Mouse (Mus musculus) CH12.LX (cell line): Measurements from ENCODE around the gene Kat2a. TPM values are rescaled to one million over a fixed set of nuclear protein-coding genes. Genes with fewer than 3 reads are reported as not detected.

Source experiments
- DNase-seq: peaks from one replicate; pipeline ENCODE4 v3.0.0-alpha.2; 2013; ENCODE audit errors: extremely low read depth
- H3K27ac ChIP-seq: 2 replicates; pipeline ENCODE4 v1.5.1; 2012; ENCODE audit warnings: low read depth, mild to moderate bottlenecking, control low read depth, moderate library complexity; ENCODE audit not compliant: insufficient read depth
- H3K27me3 ChIP-seq: replicated peaks from 2 replicates; pipeline ENCODE3; 2012; ENCODE audit warnings: inconsistent platforms
- H3K36me3 ChIP-seq, 2 experiments: replicated peaks in 1 of 2; 2 replicates each; pipeline versions ENCODE3 to v1.6.1; 2012; ENCODE audit warnings: inconsistent platforms in 1 of 2, low read length in 1 of 2, mild to moderate bottlenecking in 1 of 2, mixed read lengths in 1 of 2, moderate library complexity in 1 of 2; ENCODE audit not compliant: control insufficient read depth in 1 of 2, insufficient read depth in 1 of 2
- H3K4me1 ChIP-seq, 2 experiments: 2 replicates each; pipeline ENCODE4 v1.6.1; 2012; ENCODE audit warnings: inconsistent platforms in 1 of 2, moderate library complexity in 1 of 2; ENCODE audit not compliant: insufficient read depth in 2 of 2, control insufficient read depth in 1 of 2
- H3K4me2 ChIP-seq: 2 replicates; pipeline ENCODE4 v1.6.1; 2012; ENCODE audit warnings: low read depth, mild to moderate bottlenecking, control low read depth; ENCODE audit not compliant: poor library complexity, insufficient read depth, severe bottlenecking
- H3K4me3 ChIP-seq, 3 experiments: fragments of 150-350 bp in 1 of 3; sonication (generic) in 1 of 3; replicated peaks in 1 of 3; 2 replicates each; pipeline versions ENCODE3 to v1.5.1; 2011 to 2012; ENCODE audit warnings: low read depth in 2 of 3, low read length in 2 of 3, mild to moderate bottlenecking in 2 of 3, moderate library complexity in 2 of 3, control low read depth in 1 of 3, improper control_type of control experiment in 1 of 3, inconsistent platforms in 1 of 3, mixed read lengths in 1 of 3; ENCODE audit not compliant: poor library complexity in 1 of 3
- H3K79me2 ChIP-seq: replicated peaks from 2 replicates; pipeline ENCODE4 v1.6.1; 2012; ENCODE audit warnings: mild to moderate bottlenecking, moderate library complexity; ENCODE audit not compliant: control insufficient read depth, poor library complexity, insufficient read depth, severe bottlenecking; ENCODE audit errors: extremely low read depth
- H3K9ac ChIP-seq: 2 replicates; pipeline ENCODE4 v1.6.1; 2012; ENCODE audit warnings: low read depth, mild to moderate bottlenecking, control low read depth, moderate library complexity; ENCODE audit not compliant: insufficient read depth
- H3K9me3 ChIP-seq: replicated peaks from 2 replicates; pipeline ENCODE3; 2012; ENCODE audit warnings: low read length, inconsistent platforms, mixed read lengths
- CHD2 ChIP-seq: IDR thresholded peaks from 2 replicates; pipeline ENCODE4 v1.6.1; 2011; ENCODE audit warnings: low read length, improper control_type of control experiment
- CTCF ChIP-seq, 2 experiments: IDR thresholded peaks in 1 of 2; conservative IDR thresholded peaks in 1 of 2; 2 replicates each; pipeline ENCODE4 v1.5.1; 2011 to 2012; ENCODE audit warnings: low read depth in 2 of 2, low read length in 2 of 2, improper control_type of control experiment in 1 of 2, inconsistent platforms in 1 of 2, mild to moderate bottlenecking in 1 of 2, moderate library complexity in 1 of 2
- E2F4 ChIP-seq: IDR thresholded peaks from 2 replicates; pipeline ENCODE4 v1.6.1; 2011; ENCODE audit warnings: low read depth, low read length, improper control_type of control experiment; ENCODE audit not compliant: insufficient replicate concordance
- ELF1 ChIP-seq: IDR thresholded peaks from 2 replicates; pipeline ENCODE4 v1.6.1; 2014; ENCODE audit warnings: low read depth, mild to moderate bottlenecking, inconsistent platforms, low read length, improper control_type of control experiment
- EP300 ChIP-seq: IDR thresholded peaks from 2 replicates; pipeline ENCODE4 v1.6.1; 2011; ENCODE audit warnings: low read length, improper control_type of control experiment
- HCFC1 ChIP-seq: IDR thresholded peaks from 2 replicates; pipeline ENCODE4 v1.6.1; 2012; ENCODE audit warnings: low read depth, mild to moderate bottlenecking, inconsistent platforms, low read length, improper control_type of control experiment
- IRF4 ChIP-seq: IDR thresholded peaks from 2 replicates; pipeline ENCODE4 v1.6.1; 2014; ENCODE audit warnings: low read depth, mild to moderate bottlenecking, inconsistent platforms, low read length, improper control_type of control experiment
- JUND ChIP-seq: conservative IDR thresholded peaks from 2 replicates; pipeline ENCODE4 v1.6.1; 2011; ENCODE audit warnings: low read depth, low read length, improper control_type of control experiment
- MAFK ChIP-seq: IDR thresholded peaks from 2 replicates; pipeline ENCODE4 v1.6.1; 2011; ENCODE audit warnings: low read length, improper control_type of control experiment; ENCODE audit not compliant: insufficient replicate concordance
- MAX ChIP-seq: IDR thresholded peaks from 2 replicates; pipeline ENCODE4 v1.6.1; 2011; ENCODE audit warnings: low read length, improper control_type of control experiment
- MEF2A ChIP-seq: IDR thresholded peaks from 2 replicates; pipeline ENCODE4 v1.6.1; 2014; ENCODE audit warnings: low read depth, mild to moderate bottlenecking, inconsistent platforms, low read length, improper control_type of control experiment, borderline replicate concordance
- NELFE ChIP-seq: IDR thresholded peaks from 2 replicates; pipeline ENCODE4 v1.6.1; 2011; ENCODE audit warnings: low read depth, low read length, improper control_type of control experiment
- NRF1 ChIP-seq: IDR thresholded peaks from 2 replicates; pipeline ENCODE4 v1.6.1; 2014; ENCODE audit warnings: low read depth, mild to moderate bottlenecking, inconsistent platforms, low read length, improper control_type of control experiment, moderate library complexity
- PAX5 ChIP-seq: IDR thresholded peaks from 2 replicates; pipeline ENCODE4 v1.6.1; 2012; ENCODE audit warnings: low read length, inconsistent platforms, mixed read lengths
- TBP ChIP-seq: conservative IDR thresholded peaks from 2 replicates; pipeline ENCODE4 v1.6.1; 2011; ENCODE audit warnings: low read depth, low read length, improper control_type of control experiment
- TCF12 ChIP-seq: IDR thresholded peaks from 2 replicates; pipeline ENCODE4 v1.6.1; 2014; ENCODE audit warnings: low read depth, mild to moderate bottlenecking, inconsistent platforms, low read length, improper control_type of control experiment
- UBTF ChIP-seq: IDR thresholded peaks from 2 replicates; pipeline ENCODE4 v1.6.1; 2012; ENCODE audit warnings: low read depth, mild to moderate bottlenecking, inconsistent platforms, low read length, improper control_type of control experiment, moderate library complexity
- ZC3H11A ChIP-seq: IDR thresholded peaks from 2 replicates; pipeline ENCODE4 v1.6.1; 2012; ENCODE audit warnings: low read depth, mild to moderate bottlenecking, inconsistent platforms, low read length, improper control_type of control experiment
- ZMIZ1 ChIP-seq: IDR thresholded peaks from 2 replicates; pipeline ENCODE4 v1.6.1; 2012; ENCODE audit warnings: low read depth, mild to moderate bottlenecking, inconsistent platforms, low read length, improper control_type of control experiment
- ZNF384 ChIP-seq: IDR thresholded peaks from 2 replicates; pipeline ENCODE4 v1.6.1; 2012; ENCODE audit warnings: low read depth, low read length, improper control_type of control experiment, inconsistent platforms
- dilution Hi-C: fragments of 300-500 bp; cut with MboI; formaldehyde crosslinking; loops from 2 replicates; pipeline ENCODE4 v1.14.3; 2020; ENCODE audit warnings: low sequenced_read_pairs; ENCODE audit not compliant: extremely low pct_unique_long_range_greater_than_20kb, extremely low pct_ligation_motif_present
- in situ Hi-C: fragments of 300-500 bp; cut with MboI; formaldehyde crosslinking; loops from 3 replicates; pipeline ENCODE4 v1.14.3; 2019; ENCODE audit warnings: low sequenced_read_pairs, low pct_ligation_motif_present, low pct_unique_long_range_greater_than_20kb, mixed read lengths
- polyA plus RNA-seq: library from polyadenylated mRNA; unstranded; fragments of >175 nt; gene quantifications from 2 replicates; pipeline ENCODE4 v1.2.1, GENCODE M21; 2012; ENCODE audit warnings: low read depth; ENCODE audit not compliant: insufficient read length
- total RNA-seq, 2 experiments: library from RNA; depleted of rRNA; stranded (reverse); fragments of 300-350 nt in 1 of 2; fragments of >200 nt in 1 of 2; gene quantifications; 2 replicates each; pipeline ENCODE4 v1.2.3; 2012 to 2014

Gene Kat2a
- total and polyA plus RNA-seq, 3 experiments: 27.2 to 82.9 (median 30.7) TPM

DNA sequence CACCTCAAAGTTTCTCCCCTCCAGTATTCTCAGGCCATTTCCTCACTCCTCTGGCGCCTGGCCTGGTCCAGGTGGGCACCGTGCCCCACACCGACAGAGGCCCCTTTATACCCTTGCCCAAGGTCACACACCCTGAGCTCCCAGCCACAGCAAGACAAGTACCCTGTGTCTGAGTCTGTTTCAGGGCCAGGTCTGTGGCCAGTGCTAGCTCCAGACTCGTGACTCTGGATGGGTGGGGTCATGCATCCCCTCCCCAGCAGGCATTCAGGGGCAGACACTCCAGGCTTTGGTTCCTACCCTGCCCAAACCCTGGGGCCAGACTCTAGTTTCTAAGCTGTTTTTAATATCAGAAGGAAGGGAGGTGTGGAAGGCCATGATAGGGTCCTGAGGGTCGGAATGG is 30.4 kb downstream of the Kat2a start:
- no peak overlapping the region for H3K9ac ChIP-seq
- H3K79me2 ChIP-seq: no peaks in the 10 kb centered on the region
- no peaks in the 10 kb centered on the region for H3K36me3 ChIP-seq
- H3K4me1 ChIP-seq: peaks cover 13 to 73% of the 10 kb centered on the region in 2 experiments
- H3K4me2 ChIP-seq: no peak overlapping the region
- H3K27ac ChIP-seq: no peak overlapping the region
- H3K4me3 ChIP-seq: no peak overlapping the region
- no peak for DNase-seq
- no peaks in the 10 kb centered on the region for H3K27me3 ChIP-seq
- TF ChIP-seq MAX (no peak), PAX5 (no peak), UBTF (no peak), TBP (no peak), HCFC1 (no peak), E2F4 (no peak), MAFK (no peak), NRF1 (no peak), ZMIZ1 (no peak), EP300 (no peak), ZNF384 (no peak), ZC3H11A (no peak), CTCF (conservative IDR thresholded peaks at IDR 0.05 in 1 of 2, IDR thresholded peaks at IDR 0.05 in 1 of 2; ENCODE audit: low read depth in 2 of 2, low read length in 2 of 2) (no peak), ELF1 (no peak), NELFE (no peak), JUND (no peak), TCF12 (no peak), MEF2A (no peak)
- dilution Hi-C loops (no loop called here), in situ Hi-C loops (no loop called here)
- no peaks in the 10 kb centered on the region for H3K9me3 ChIP-seq

DNA sequence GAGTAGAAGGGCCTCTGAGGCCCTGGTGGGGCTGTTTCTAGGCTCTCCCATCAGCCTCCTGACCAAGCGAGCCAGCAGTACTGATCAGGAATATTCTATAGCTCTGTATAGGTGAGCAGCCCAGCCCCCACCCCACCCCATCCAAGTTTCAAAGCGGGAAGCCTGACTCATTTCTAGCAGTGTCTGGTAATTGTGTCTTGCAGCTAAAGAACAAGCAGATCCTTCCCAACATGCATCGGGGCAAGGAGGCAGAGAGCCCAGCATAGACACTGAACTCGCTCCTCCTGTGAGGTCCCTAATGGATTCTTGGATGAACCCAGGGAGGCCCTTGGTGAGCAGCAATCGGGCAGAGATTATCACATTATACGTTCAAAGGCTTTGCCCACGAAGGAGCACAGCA is 34.5 kb downstream of the Kat2a start:
- peaks cover 16% of the 10 kb centered on the region for H3K27me3 ChIP-seq
- TF ChIP-seq CHD2 (0 out of 2 replicates have a peak, but pooled peaks have one; percentile 9), IRF4 (peak; percentile 74), EP300 (no peak)
- H3K9ac ChIP-seq: no peak overlapping the region
- in situ Hi-C loops: no loop called here
- H3K4me2 ChIP-seq: no peak overlapping the region
- H3K36me3 ChIP-seq: no peaks in the 10 kb centered on the region
- H3K9me3 ChIP-seq: no peaks in the 10 kb centered on the region
- H3K27ac ChIP-seq: no peak overlapping the region
- dilution Hi-C loops: no loop called here
- H3K4me1 ChIP-seq: peaks cover 12 to 48% of the 10 kb centered on the region in 2 experiments
- DNase-seq: no peak
- no peaks in the 10 kb centered on the region for H3K79me2 ChIP-seq
- no peak overlapping the region for H3K4me3 ChIP-seq
